Mouse (Mus musculus) stomach, postnatal 0 days (tissue): ENCODE data around the gene Lpp. TPM values are rescaled to one million over a fixed set of nuclear protein-coding genes. Genes with fewer than 3 reads are reported as not detected.

Source experiments
- ATAC-seq: fragments of 200-750 bp; cut with Nextera tagmentation; 2 replicates; pipeline ENCODE4 v1.8.0; 2017; ENCODE audit not compliant: low FRiP score, low TSS enrichment
- DNase-seq: peaks from one replicate; pipeline ENCODE4 v3.0.0-alpha.2; 2016; ENCODE audit warnings: low spot score
- H3K27ac ChIP-seq: fragments of 300-500 bp; sonication (generic); replicated peaks from 2 replicates; pipeline ENCODE4 v1.5.1; 2014; ENCODE audit warnings: mild to moderate bottlenecking, control low read depth
- H3K27me3 ChIP-seq: fragments of 300-500 bp; sonication (generic); 2 replicates; pipeline ENCODE4 v1.6.1; 2014; ENCODE audit warnings: low read length; ENCODE audit not compliant: control insufficient read depth, insufficient read depth
- H3K36me3 ChIP-seq: fragments of 300-500 bp; sonication (generic); 2 replicates; pipeline ENCODE4 v1.6.1; 2014; ENCODE audit warnings: low read length, mixed read lengths; ENCODE audit not compliant: control insufficient read depth, insufficient read depth
- H3K4me1 ChIP-seq: fragments of 300-500 bp; sonication (generic); replicated peaks from 2 replicates; pipeline ENCODE4 v1.6.1; 2014; ENCODE audit warnings: antibody characterized with exemption; ENCODE audit not compliant: control insufficient read depth, insufficient read depth
- H3K4me2 ChIP-seq: fragments of 300-500 bp; sonication (generic); replicated peaks from 2 replicates; pipeline ENCODE4 v1.6.1; 2014; ENCODE audit warnings: low read depth, mild to moderate bottlenecking, control low read depth, moderate library complexity
- H3K4me3 ChIP-seq: fragments of 300-500 bp; sonication (generic); 2 replicates; pipeline ENCODE4 v1.5.1; 2014; ENCODE audit warnings: low read depth, low read length, control low read depth
- H3K9ac ChIP-seq: fragments of 300-500 bp; sonication (generic); 2 replicates; pipeline ENCODE4 v1.6.1; 2014; ENCODE audit warnings: mild to moderate bottlenecking, low read length, control low read depth, mixed read lengths
- H3K9me3 ChIP-seq: fragments of 300-500 bp; sonication (generic); 2 replicates; pipeline ENCODE4 v1.6.1; 2016; ENCODE audit warnings: low read length; ENCODE audit not compliant: control insufficient read depth
- CTCF ChIP-seq: IDR thresholded peaks from 2 replicates; pipeline ENCODE4 v1.5.1; 2016; ENCODE audit warnings: antibody characterized with exemption, low read depth, mild to moderate bottlenecking, moderate library complexity
- EP300 ChIP-seq: optimal IDR thresholded peaks from 2 replicates; pipeline ENCODE3; 2016; ENCODE audit warnings: antibody characterized with exemption
- WGBS: fragments of 180-500 bp; shearing (Covaris S2); extraction: QIAGEN DNeasy Blood & Tissue Kit; methylation state at CpG from one replicate; pipeline ENCODE4 v1.1.7; 2014; 5-methylcytosine and 5-hydroxymethylcytosine counted together
- polyA plus RNA-seq: library from polyadenylated mRNA; unstranded; fragments of >200 nt; fragmentation: Nextera tagmentation; extraction: Ambion mirVana; gene quantifications from 2 replicates; pipeline ENCODE4 v1.2.1, GENCODE M21; 2015

Lpp gene
- polyA plus RNA-seq, 1 experiment from 2014 or later, result 51.3 TPM

- no peak overlapping the region for H3K4me3 ChIP-seq
- H3K27me3 ChIP-seq, result no peaks in the 10 kb centered on the region
- peak overlapping the region; percentile 67 for H3K27ac ChIP-seq
- H3K4me1 ChIP-seq, result peaks cover 17% of the 10 kb centered on the region
- WGBS, result 31% methylated on average over 5 of the region's 5 CpGs
- no peak for ATAC-seq
- H3K9me3 ChIP-seq, result no peaks in the 10 kb centered on the region
- H3K36me3 ChIP-seq, result 0 out of 2 replicates have a peak, but pooled peaks cover 3% of the 10 kb centered on the region
- H3K9ac ChIP-seq, result no peak overlapping the region; the same call in 1 of the 2 replicates
- no peak for TF ChIP-seq EP300
- no peak for TF ChIP-seq CTCF
- DNase-seq, result no peak
- H3K4me2 ChIP-seq, result peak overlapping the region; percentile 14; the same call in 1 of the 2 replicates
Observed at GRCm38 (mm10) chr16:24442500-24443122, 49.3 kb downstream of the Lpp start.

- H3K4me1 ChIP-seq, result peaks cover 17% of the 10 kb centered on the region
- no peaks in the 10 kb centered on the region for H3K27me3 ChIP-seq
- 27% methylated on average over 7 of the region's 7 CpGs for WGBS
- H3K36me3 ChIP-seq, result 0 out of 2 replicates have a peak, but pooled peaks cover 3% of the 10 kb centered on the region
- DNase-seq (no peak), ATAC-seq (peak; percentile 45; the same call in 1 of the 2 replicates)
- H3K4me3 ChIP-seq, result no peak overlapping the region
- TF ChIP-seq EP300, result peak; percentile 73
- no peak for TF ChIP-seq CTCF
- peak overlapping the region; percentile 67 for H3K27ac ChIP-seq
- H3K9ac ChIP-seq, result no peak overlapping the region
- no peaks in the 10 kb centered on the region for H3K9me3 ChIP-seq
- H3K4me2 ChIP-seq, result no peak overlapping the region
Observed at GRCm38 (mm10) chr16:24443123-24443515, 49.8 kb downstream of the Lpp start.

GRCm38 (mm10) chr16:24443555-24443954, 50.2 kb downstream of the Lpp start:
- no peak overlapping the region for H3K4me2 ChIP-seq
- 31% methylated on average over 5 of the region's 5 CpGs for WGBS
- no peaks in the 10 kb centered on the region for H3K9me3 ChIP-seq
- H3K4me1 ChIP-seq, result peaks cover 17% of the 10 kb centered on the region
- no peak overlapping the region for H3K9ac ChIP-seq
- 0 out of 2 replicates have a peak, but pooled peaks cover 3% of the 10 kb centered on the region for H3K36me3 ChIP-seq
- H3K27me3 ChIP-seq, result no peaks in the 10 kb centered on the region
- DNase-seq, result no peak
- H3K27ac ChIP-seq, result peak overlapping the region; percentile 67
- no peak for TF ChIP-seq EP300
- no peak for TF ChIP-seq CTCF
- ATAC-seq, result peak; percentile 35
- no peak overlapping the region for H3K4me3 ChIP-seq

- DNase-seq (no peak), ATAC-seq (no peak)
- H3K4me1 ChIP-seq, result peaks cover 17% of the 10 kb centered on the region
- peak overlapping the region; percentile 40; the same call in 1 of the 2 replicates for H3K27ac ChIP-seq
- 0 out of 2 replicates have a peak, but pooled peaks cover 3% of the 10 kb centered on the region for H3K36me3 ChIP-seq
- H3K9ac ChIP-seq, result no peak overlapping the region
- TF ChIP-seq EP300 (no peak), CTCF (no peak)
- no peak overlapping the region for H3K4me3 ChIP-seq
- H3K4me2 ChIP-seq, result no peak overlapping the region
- WGBS, result 50% methylated on average over 4 of the region's 4 CpGs
- H3K9me3 ChIP-seq, result no peaks in the 10 kb centered on the region
- H3K27me3 ChIP-seq, result no peaks in the 10 kb centered on the region
Observed at GRCm38 (mm10) chr16:24444818-24445217, 51.5 kb downstream of the Lpp start.

- DNase-seq (no peak), ATAC-seq (no peak)
- no peak for TF ChIP-seq EP300
- no peak for TF ChIP-seq CTCF
- Histone ChIP-seq H3K4me2 (no peak overlapping the region), H3K4me1 (peaks cover 17% of the 10 kb centered on the region), H3K9ac (no peak overlapping the region), H3K27me3 (no peaks in the 10 kb centered on the region), H3K4me3 (no peak overlapping the region), H3K9me3 (no peaks in the 10 kb centered on the region), H3K27ac (no peak overlapping the region), H3K36me3 (0 out of 2 replicates have a peak, but pooled peaks cover 3% of the 10 kb centered on the region)
- WGBS, result 65% methylated on average over 3 of the region's 3 CpGs
Observed at GRCm38 (mm10) chr16:24445473-24445872, 52.2 kb downstream of the Lpp start.

- DNase-seq (no peak), ATAC-seq (no peak)
- WGBS, result 62% methylated on average over 1 of the region's 1 CpGs
- no peak overlapping the region for H3K9ac ChIP-seq
- no peaks in the 10 kb centered on the region for H3K27me3 ChIP-seq
- H3K4me1 ChIP-seq, result peaks cover 17% of the 10 kb centered on the region
- H3K4me2 ChIP-seq, result no peak overlapping the region
- H3K9me3 ChIP-seq, result no peaks in the 10 kb centered on the region
- no peak overlapping the region for H3K4me3 ChIP-seq
- H3K36me3 ChIP-seq, result 0 out of 2 replicates have a peak, but pooled peaks cover 3% of the 10 kb centered on the region
- no peak overlapping the region for H3K27ac ChIP-seq
- TF ChIP-seq CTCF, result no peak
- TF ChIP-seq EP300, result no peak
Observed at GRCm38 (mm10) chr16:24446449-24446848, 53.1 kb downstream of the Lpp start.
